ENCODE assay signal across 29 mouse cellular contexts in the genomic region with DNA sequence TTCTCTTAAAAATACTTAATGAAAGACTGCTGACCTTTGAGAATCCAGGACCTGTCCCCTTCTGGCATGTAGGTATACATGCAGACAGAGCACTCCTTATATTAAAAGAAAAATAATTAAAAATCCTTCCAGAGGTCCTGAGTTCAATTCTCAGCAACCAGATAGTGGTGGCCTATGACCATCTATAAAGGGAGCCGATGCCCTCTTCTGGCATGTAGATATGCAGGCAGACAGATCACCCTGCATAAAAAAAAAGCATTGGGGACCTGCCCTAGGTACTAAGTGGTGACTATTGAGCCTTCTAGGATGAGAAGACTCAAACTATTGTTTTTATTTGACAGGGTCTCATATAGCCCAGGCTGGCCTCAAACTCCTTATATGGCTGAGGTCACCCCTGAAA. TPM values are rescaled to one million over a fixed set of nuclear protein-coding genes. Genes with fewer than 3 reads are reported as not detected.
DNase-seq lines count a peak whose midpoint lies in the region; ATAC-seq and TF ChIP-seq lines count a peak whose summit lies in the region.
"Had no signal": no experiment of that assay in that cellular context is flagged by ENCODE, and none has a peak within 500 bp of the region (broad histone marks: within the 10 kb centered on the region; RNA-seq: fewer than 3 reads in every experiment).

No protein-coding gene starts in this region.

- peak; percentile 68 for DNase-seq in 3T3-L1 (ENCODE audit: low read depth, low spot score)
- DNase-seq in 416B (ENCODE audit: low read depth) = peak; percentile 50
- peak; percentile 48 for DNase-seq in MEL (ENCODE audit: low read depth, low spot score)
- no peak for DNase-seq in liver, embryonic 11.5 days (ENCODE audit: low spot score)
- no peak for DNase-seq in left cerebral cortex, adult 2 months (ENCODE audit: extremely low spot score in 1 of 2, low spot score in 2 of 2)
- no peak for DNase-seq in right cerebral cortex, postnatal 4 days
- DNase-seq: adrenal gland, postnatal 14 days; cerebellum, adult 11-12 months; cerebellum, postnatal 10 days; embryo, embryonic 11 days; gastrocnemius, postnatal 36 days; heart, postnatal 36 days had no signal

- WGBS in intestine, postnatal 0 days = 84% methylated on average over 1 of the region's 1 CpGs
- 89% methylated on average over 1 of the region's 1 CpGs for WGBS in intestine, embryonic 16.5 days
- WGBS in liver, embryonic 11.5 days = 78% methylated on average over 1 of the region's 1 CpGs

- no peaks in the 10 kb centered on the region for H3K79me2 ChIP-seq in MEL (ENCODE audit: control insufficient read depth, insufficient read depth, low read length, poor library complexity)

- H3K27ac ChIP-seq in intestine, postnatal 0 days (ENCODE audit: low read depth, low read length) = no peak overlapping the region
- no peak overlapping the region for H3K27ac ChIP-seq in intestine, embryonic 16.5 days (ENCODE audit: low read length)
- no peak overlapping the region for H3K27ac ChIP-seq in MEL (ENCODE audit: control insufficient read depth, low read depth, low read length)
- H3K27ac ChIP-seq in liver, embryonic 11.5 days (ENCODE audit: low read depth, low read length) = no peak overlapping the region
- H3K27ac ChIP-seq in left cerebral cortex, adult 2 months = no peak overlapping the region
- H3K27ac ChIP-seq: embryonic facial prominence, embryonic 15.5 days; forebrain, embryonic 10.5 days; heart, embryonic 10.5 days; heart, embryonic 15.5 days; hindbrain, embryonic 15.5 days had no signal

- H3K4me1 ChIP-seq in intestine, postnatal 0 days (replicated peaks; ENCODE audit: control insufficient read depth, insufficient read depth, low read length) = peaks cover 9% of the 10 kb centered on the region
- H3K4me1 ChIP-seq in intestine, embryonic 16.5 days (ENCODE audit: control insufficient read depth, insufficient read depth, low read length) = peaks cover 22% of the 10 kb centered on the region
- peaks cover 0 to 4% of the 10 kb centered on the region in 2 experiments; a peak in 1 of 4 replicates for H3K4me1 ChIP-seq in MEL (ENCODE audit: control insufficient read depth in 1 of 2, insufficient read depth in 2 of 2, low read length in 2 of 2)
- peaks cover 12% of the 10 kb centered on the region for H3K4me1 ChIP-seq in liver, embryonic 11.5 days (replicated peaks; ENCODE audit: control insufficient read depth, insufficient read depth, low read length)
- H3K4me1 ChIP-seq: hindbrain, embryonic 15.5 days had no signal

- no peaks in the 10 kb centered on the region for H3K27me3 ChIP-seq in intestine, postnatal 0 days (replicated peaks; ENCODE audit: control insufficient read depth, insufficient read depth, low read length)
- no peaks in the 10 kb centered on the region for H3K27me3 ChIP-seq in intestine, embryonic 16.5 days (replicated peaks; ENCODE audit: control insufficient read depth, insufficient read depth, low read length)
- H3K27me3 ChIP-seq in MEL (ENCODE audit: control insufficient read depth in 1 of 2, insufficient read depth in 2 of 2, low read length in 2 of 2) = no peaks in the 10 kb centered on the region; a peak in 1 of 4 replicates
- H3K27me3 ChIP-seq in liver, embryonic 11.5 days (replicated peaks; ENCODE audit: control insufficient read depth, insufficient read depth, low read length) = no peaks in the 10 kb centered on the region
- H3K27me3 ChIP-seq: embryonic facial prominence, embryonic 15.5 days; heart, embryonic 15.5 days; hindbrain, embryonic 15.5 days; Patski had no signal

- H3K36me3 ChIP-seq in intestine, postnatal 0 days (ENCODE audit: control insufficient read depth, insufficient read depth) = no peaks in the 10 kb centered on the region; the same call in 1 of the 2 replicates
- H3K36me3 ChIP-seq in intestine, embryonic 16.5 days (ENCODE audit: control insufficient read depth, insufficient read depth, low read length) = no peaks in the 10 kb centered on the region
- H3K36me3 ChIP-seq in MEL (ENCODE audit: control insufficient read depth in 1 of 2, insufficient read depth in 2 of 2, low read length in 2 of 2) = no peaks in the 10 kb centered on the region; a peak in 2 of 4 replicates
- peaks cover 2% of the 10 kb centered on the region; the same call in 1 of the 2 replicates for H3K36me3 ChIP-seq in liver, embryonic 11.5 days (ENCODE audit: control insufficient read depth, insufficient read depth, low read length)

- H3K4me2 ChIP-seq in intestine, postnatal 0 days (replicated peaks; ENCODE audit: low read depth) = no peak overlapping the region
- H3K4me2 ChIP-seq in intestine, embryonic 16.5 days (ENCODE audit: low read depth, low read length) = no peak overlapping the region
- H3K4me2 ChIP-seq in liver, embryonic 11.5 days = no peak overlapping the region
- H3K4me2 ChIP-seq: embryonic facial prominence, embryonic 15.5 days; heart, embryonic 15.5 days; hindbrain, embryonic 15.5 days had no signal

- TF ChIP-seq POLR2A in MEL (IDR thresholded peaks at IDR 0.05; ENCODE audit: control insufficient read depth in 1 of 2, insufficient read depth in 1 of 2, low read depth in 1 of 2, low read length in 2 of 2, poor library complexity in 1 of 2) = no peak

- intact Hi-C loops in left cerebral cortex, adult 2 months (cut with DNase I) = loop anchor here (2.0 kb wide), 1 partner anchor 132 kb away; no protein-coding TSS in a partner anchor

- ATAC-seq in intestine, postnatal 0 days = no peak
- ATAC-seq in intestine, embryonic 16.5 days = no peak
- no peak for ATAC-seq in liver, embryonic 11.5 days (replicated peaks; ENCODE audit: low FRiP score)
- ATAC-seq: activated CD4-positive, CD25-positive, alpha-beta regulatory T cell, adult 4 months; forebrain, embryonic 14.5 days; Patski had no signal

- H3K9ac ChIP-seq in intestine, postnatal 0 days (ENCODE audit: low read depth, low read length) = no peak overlapping the region
- H3K9ac ChIP-seq in intestine, embryonic 16.5 days (ENCODE audit: low read depth, low read length) = no peak overlapping the region
- no peak overlapping the region for H3K9ac ChIP-seq in MEL (ENCODE audit: control insufficient read depth, low read depth, low read length, poor library complexity, severe bottlenecking)
- H3K9ac ChIP-seq in liver, embryonic 11.5 days (ENCODE audit: low read depth, low read length) = no peak overlapping the region
- H3K9ac ChIP-seq: heart, embryonic 15.5 days; hindbrain, embryonic 15.5 days had no signal

- TF ChIP-seq CTCF in intestine, postnatal 0 days (IDR thresholded peaks at IDR 0.05; ENCODE audit: low read depth) = peak; percentile 39
- TF ChIP-seq CTCF in MEL (IDR thresholded peaks at IDR 0.05 in 2 of 3, conservative IDR thresholded peaks at IDR 0.05 in 1 of 3; ENCODE audit: control insufficient read depth in 1 of 3, insufficient read depth in 1 of 3, low read depth in 2 of 3, low read length in 3 of 3, poor library complexity in 1 of 3, severe bottlenecking in 1 of 3) = peak in 2 of 3 experiments; percentile 40 to 58; a peak in 5 of 6 replicates
- no peak for TF ChIP-seq CTCF in left cerebral cortex, adult 2 months (IDR thresholded peaks at IDR 0.05)

- no peak for TF ChIP-seq EP300 in MEL (IDR thresholded peaks at IDR 0.05; ENCODE audit: low read depth in 1 of 2, low read length in 2 of 2)

- no peaks in the 10 kb centered on the region for H3K9me3 ChIP-seq in intestine, postnatal 0 days (ENCODE audit: control insufficient read depth)
- no peaks in the 10 kb centered on the region for H3K9me3 ChIP-seq in intestine, embryonic 16.5 days (ENCODE audit: control insufficient read depth, low read length)
- H3K9me3 ChIP-seq in MEL (replicated peaks; ENCODE audit: insufficient read depth, low read length) = no peaks in the 10 kb centered on the region
- no peaks in the 10 kb centered on the region for H3K9me3 ChIP-seq in liver, embryonic 11.5 days (ENCODE audit: control insufficient read depth, low read length)
- H3K9me3 ChIP-seq: embryonic facial prominence, embryonic 15.5 days; forebrain, embryonic 10.5 days; G1E; heart, embryonic 10.5 days; heart, embryonic 15.5 days; hindbrain, embryonic 15.5 days had no signal

- H3K4me3 ChIP-seq in intestine, postnatal 0 days (ENCODE audit: low read depth, low read length) = no peak overlapping the region
- H3K4me3 ChIP-seq in intestine, embryonic 16.5 days (ENCODE audit: low read length) = no peak overlapping the region
- H3K4me3 ChIP-seq in MEL (ENCODE audit: control insufficient read depth in 1 of 2, insufficient read depth in 1 of 2, low read depth in 2 of 2, low read length in 2 of 2) = no peak overlapping the region
- no peak overlapping the region for H3K4me3 ChIP-seq in liver, embryonic 11.5 days (ENCODE audit: low read depth, low read length)
- no peak overlapping the region for H3K4me3 ChIP-seq in left cerebral cortex, adult 2 months
- H3K4me3 ChIP-seq: embryonic facial prominence, embryonic 15.5 days; erythroblast, embryonic 14.5 days; forebrain, embryonic 10.5 days; heart, embryonic 10.5 days; heart, embryonic 15.5 days; hindbrain, embryonic 15.5 days had no signal

- peak; percentile 62 for TF ChIP-seq RAD21 in MEL (IDR thresholded peaks at IDR 0.05; ENCODE audit: low read depth, low read length)

TF ChIP-seq in MEL, 35 proteins besides CTCF, POLR2A, EP300 and RAD21:
- no peak for TF ChIP-seq CHD1 (IDR thresholded peaks at IDR 0.05; ENCODE audit: low read depth, low read length)
- TF ChIP-seq SIN3A (IDR thresholded peaks at IDR 0.05; ENCODE audit: low read length) = 0 out of 2 replicates have a peak, but pooled peaks have one; percentile 4
- peak; percentile 74 for TF ChIP-seq ZNF384 (IDR thresholded peaks at IDR 0.05; ENCODE audit: low read depth, low read length)
- TF ChIP-seq SMC3 (IDR thresholded peaks at IDR 0.05; ENCODE audit: low read depth, low read length) = peak; percentile 70
- peak; percentile 86 for TF ChIP-seq ZC3H11A (IDR thresholded peaks at IDR 0.05; ENCODE audit: low read depth, low read length)

RNA-seq across cellular contexts. Expression of a gene that starts 20.8 kb away (rescaled TPM):
- not detected in 2 replicates for polyA plus RNA-seq in intestine, postnatal 0 days (2015; fragmentation: Nextera tagmentation; extraction: Ambion mirVana)
- polyA plus RNA-seq in intestine, embryonic 16.5 days (2015; fragmentation: Nextera tagmentation; extraction: Ambion mirVana) = not detected in 2 replicates
- not detected in 2 replicates for total RNA-seq in MEL (2012; rRNA removed)
- polyA plus RNA-seq in MEL (2012; ENCODE audit: insufficient read depth in 1 of 2, insufficient read length in 2 of 2, low read depth in 1 of 2, low replicate concordance in 2 of 2, missing spikeins in 1 of 2) = not detected
- not detected in 2 replicates for polyA plus RNA-seq in liver, embryonic 11.5 days (2014; fragmentation: Nextera tagmentation; extraction: Ambion mirVana)
- not detected for total RNA-seq in left cerebral cortex, adult 2 months (2021)
- total RNA-seq: adrenal gland, adult 18-20 months; common myeloid progenitor, adult 5-6 weeks; G1E; gastrocnemius, adult 8-10 months; gastrocnemius, postnatal 36 days; heart, postnatal 36 days had no signal
- polyA plus RNA-seq: activated CD4-positive, CD25-positive, alpha-beta regulatory T cell, adult 4 months; embryonic facial prominence, embryonic 11.5 days; erythroblast, embryonic 14.5 days; forebrain, embryonic 10.5 days; forebrain, embryonic 14.5 days; G1E; heart, embryonic 10.5 days; hindbrain, embryonic 11.5 days; hindbrain, embryonic 15.5 days; Patski had no signal

RNA-seq across cellular contexts. Expression of a gene that starts 26.9 kb away (rescaled TPM):
- 2.5 and 3.2 TPM in 2 replicates for polyA plus RNA-seq in intestine, postnatal 0 days (2015; fragmentation: Nextera tagmentation; extraction: Ambion mirVana)
- 7.2 and 10.4 TPM in 2 replicates for polyA plus RNA-seq in intestine, embryonic 16.5 days (2015; fragmentation: Nextera tagmentation; extraction: Ambion mirVana)
- total RNA-seq in MEL (2012; rRNA removed) = 24.5 and 33.0 TPM in 2 replicates
- polyA plus RNA-seq in MEL (2012; ENCODE audit: insufficient read depth in 1 of 2, insufficient read length in 2 of 2, low read depth in 1 of 2, low replicate concordance in 2 of 2, missing spikeins in 1 of 2) = 10 to 100 TPM in 1 of 2 experiments, not detected in 1; 63.9 TPM
- 21.2 and 25.1 TPM in 2 replicates for polyA plus RNA-seq in liver, embryonic 11.5 days (2014; fragmentation: Nextera tagmentation; extraction: Ambion mirVana)
- 100 to 1,000 TPM; 115 to 139 TPM for total RNA-seq in left cerebral cortex, adult 2 months (2021)

Comparison
In these comparisons a context has a peak if more than half of its experiments do, and no peak if none do; other contexts are left out.
1. DNase-seq: peak in 3T3-L1 (single experiment), 416B (single experiment) and MEL (single experiment); none in liver, embryonic 11.5 days (single experiment), left cerebral cortex, adult 2 months (0 of 2) and right cerebral cortex, postnatal 4 days (single experiment).